Mouse (Mus musculus): Measurements from ENCODE around the gene Haus4.

GRCm38 (mm10) chr14:54540771-54541170 lies 13.6 kb downstream of the Haus4 start:
- no peak for TF ChIP-seq CTCF (IDR thresholded peaks at IDR 0.05; ENCODE audit: extremely low read depth, insufficient read depth, low read length)
- TF ChIP-seq POLR2A (IDR thresholded peaks at IDR 0.05; ENCODE audit: extremely low read depth, insufficient read depth, low read length): no peak
